Mouse (Mus musculus): ENCODE data around the gene Dhx58. TPM values are rescaled to one million over a fixed set of nuclear protein-coding genes. Genes with fewer than 3 reads are reported as not detected.

Gene Dhx58
- polyA plus RNA-seq, 1 experiment from 2014 or later, result 2.0 TPM

Other genes with a start within 250 kb of the Dhx58 start
- 11.7 and 11.9 TPM in 2 replicates for gene Klhl11, start 231.5 kb downstream of the Dhx58 start, polyA plus RNA-seq (2014; fragmentation: Nextera tagmentation; extraction: Ambion mirVana)
- gene Acly, start 176.3 kb downstream of the Dhx58 start, polyA plus RNA-seq (2014; fragmentation: Nextera tagmentation; extraction: Ambion mirVana), result 114 and 148 TPM in 2 replicates
- gene Ttc25, start 158.7 kb downstream of the Dhx58 start, polyA plus RNA-seq (2014; fragmentation: Nextera tagmentation; extraction: Ambion mirVana), result 1.4 and 2.4 TPM in 2 replicates
- gene Cnp, start 129.4 kb downstream of the Dhx58 start, polyA plus RNA-seq (2014; fragmentation: Nextera tagmentation; extraction: Ambion mirVana), result 33.6 and 37.3 TPM in 2 replicates
- gene Nkiras2, start 85.0 kb downstream of the Dhx58 start, polyA plus RNA-seq (2014; fragmentation: Nextera tagmentation; extraction: Ambion mirVana), result 67.1 and 81.0 TPM in 2 replicates
- 58.2 and 64.5 TPM in 2 replicates for gene Dnajc7, start 84.1 kb downstream of the Dhx58 start, polyA plus RNA-seq (2014; fragmentation: Nextera tagmentation; extraction: Ambion mirVana)
- gene Zfp385c, start 11.8 kb downstream of the Dhx58 start, polyA plus RNA-seq (2014; fragmentation: Nextera tagmentation; extraction: Ambion mirVana), result 1.7 TPM in 2 replicates
- 50.6 and 52.9 TPM in 2 replicates for gene Kat2a, start 8.2 kb upstream of the Dhx58 start, polyA plus RNA-seq (2014; fragmentation: Nextera tagmentation; extraction: Ambion mirVana)
- 0.34 TPM in 1 of 2 replicates, not detected in the other for gene Hspb9, start 9.6 kb upstream of the Dhx58 start, polyA plus RNA-seq (2014; fragmentation: Nextera tagmentation; extraction: Ambion mirVana)
- 70.7 and 73.9 TPM in 2 replicates for gene Rab5c, start 33.9 kb upstream of the Dhx58 start, polyA plus RNA-seq (2014; fragmentation: Nextera tagmentation; extraction: Ambion mirVana)
- 0.41 and 0.64 TPM in 2 replicates for gene Kcnh4, start 55.7 kb upstream of the Dhx58 start, polyA plus RNA-seq (2014; fragmentation: Nextera tagmentation; extraction: Ambion mirVana)
- not detected in 2 replicates for gene Hcrt, start 58.7 kb upstream of the Dhx58 start, polyA plus RNA-seq (2014; fragmentation: Nextera tagmentation; extraction: Ambion mirVana)
- gene Ghdc, start 66.7 kb upstream of the Dhx58 start, polyA plus RNA-seq (2014; fragmentation: Nextera tagmentation; extraction: Ambion mirVana), result 3.6 and 4.4 TPM in 2 replicates
- 24.5 and 27.6 TPM in 2 replicates for gene Stat5b, start 146.5 kb upstream of the Dhx58 start, polyA plus RNA-seq (2014; fragmentation: Nextera tagmentation; extraction: Ambion mirVana)
- 8.2 and 9.2 TPM in 2 replicates for gene Stat5a, start 155.1 kb upstream of the Dhx58 start, polyA plus RNA-seq (2014; fragmentation: Nextera tagmentation; extraction: Ambion mirVana)
- gene Stat3, start 235.3 kb upstream of the Dhx58 start, polyA plus RNA-seq (2014; fragmentation: Nextera tagmentation; extraction: Ambion mirVana), result 71.4 and 82.9 TPM in 2 replicates

All from embryonic facial prominence, embryonic 14.5 days (tissue).